Mouse (Mus musculus) heart, embryonic 16.5 days (tissue): ENCODE measurements at regions not wholly inside any gene's neighbourhood (a gene's known extent, or its start where the extent isn't known, plus 50 kb on each side); places are given as distances from the start of the nearest gene placed in this dataset.

Source experiments
- ATAC-seq: fragments of 200-750 bp; cut with Nextera tagmentation; replicated peaks from 2 replicates; pipeline ENCODE4 v1.8.0; 2017; ENCODE audit warnings: moderate number of reproducible peaks; ENCODE audit not compliant: insufficient read depth, low FRiP score; ENCODE audit errors: extremely low read depth
- H3K27ac ChIP-seq: fragments of 300-500 bp; sonication (generic); 2 replicates; pipeline ENCODE4 v1.5.1; 2014; ENCODE audit warnings: mild to moderate bottlenecking, low read length, control low read depth, moderate library complexity
- H3K27me3 ChIP-seq: fragments of 300-500 bp; sonication (generic); 2 replicates; pipeline ENCODE4 v1.6.1; 2014; ENCODE audit warnings: low read length, mixed read lengths; ENCODE audit not compliant: control insufficient read depth, insufficient read depth
- H3K36me3 ChIP-seq: fragments of 300-500 bp; sonication (generic); 2 replicates; pipeline ENCODE4 v1.6.1; 2014; ENCODE audit not compliant: control insufficient read depth, insufficient read depth
- H3K4me1 ChIP-seq: fragments of 300-500 bp; sonication (generic); 2 replicates; pipeline ENCODE4 v1.6.1; 2014; ENCODE audit warnings: low read length, mixed read lengths; ENCODE audit not compliant: control insufficient read depth, insufficient read depth
- H3K4me2 ChIP-seq: fragments of 300-500 bp; sonication (generic); 2 replicates; pipeline ENCODE4 v1.6.1; 2014; ENCODE audit warnings: low read depth, mild to moderate bottlenecking, control low read depth, low read length
- H3K4me3 ChIP-seq: fragments of 300-500 bp; sonication (generic); 2 replicates; pipeline ENCODE4 v1.5.1; 2014; ENCODE audit warnings: mild to moderate bottlenecking, control low read depth, low read length
- H3K9ac ChIP-seq: fragments of 300-500 bp; sonication (generic); 2 replicates; pipeline ENCODE4 v1.6.1; 2014; ENCODE audit warnings: low read length, control low read depth
- H3K9me3 ChIP-seq: fragments of 300-500 bp; sonication (generic); replicated peaks from 2 replicates; pipeline ENCODE4 v1.6.1; 2016; ENCODE audit warnings: low read length; ENCODE audit not compliant: control insufficient read depth
- WGBS: fragments of 180-500 bp; shearing (Covaris S2); extraction: QIAGEN DNeasy Blood & Tissue Kit; methylation state at CpG from one replicate; pipeline ENCODE4 v1.1.7; 2014; 5-methylcytosine and 5-hydroxymethylcytosine counted together

GRCm38 (mm10) chr15:38569011-38569640, 1143.8 kb downstream of the 4930447A16Rik start:
- Histone ChIP-seq H3K27me3 (no peaks in the 10 kb centered on the region), H3K36me3 (no peaks in the 10 kb centered on the region), H3K27ac (no peak overlapping the region), H3K9me3 (no peaks in the 10 kb centered on the region), H3K9ac (no peak overlapping the region), H3K4me2 (no peak overlapping the region), H3K4me1 (peaks cover 28% of the 10 kb centered on the region), H3K4me3 (no peak overlapping the region)
- ATAC-seq, result no peak
- 75% methylated on average over 10 of the region's 10 CpGs for WGBS

GRCm38 (mm10) chr15:38570144-38570543, 1144.8 kb downstream of the 4930447A16Rik start:
- Histone ChIP-seq H3K4me1 (peaks cover 28% of the 10 kb centered on the region), H3K9ac (no peak overlapping the region), H3K4me3 (no peak overlapping the region), H3K27me3 (no peaks in the 10 kb centered on the region), H3K9me3 (no peaks in the 10 kb centered on the region), H3K36me3 (no peaks in the 10 kb centered on the region), H3K4me2 (no peak overlapping the region), H3K27ac (no peak overlapping the region)
- no peak for ATAC-seq
- 80% methylated on average over 8 of the region's 8 CpGs for WGBS

- Histone ChIP-seq H3K4me1 (peaks cover 28% of the 10 kb centered on the region), H3K27ac (no peak overlapping the region), H3K27me3 (no peaks in the 10 kb centered on the region), H3K9ac (no peak overlapping the region), H3K4me3 (no peak overlapping the region), H3K36me3 (no peaks in the 10 kb centered on the region), H3K4me2 (no peak overlapping the region), H3K9me3 (no peaks in the 10 kb centered on the region)
- ATAC-seq, result no peak
- WGBS, result 47% methylated on average over 8 of the region's 8 CpGs
These were observed 1145.4 kb downstream of the 4930447A16Rik start for GRCm38 (mm10) chr15:38570735-38571134.

- Histone ChIP-seq H3K9ac (no peak overlapping the region), H3K36me3 (no peaks in the 10 kb centered on the region), H3K4me3 (no peak overlapping the region), H3K4me2 (no peak overlapping the region), H3K4me1 (peaks cover 21% of the 10 kb centered on the region), H3K27me3 (no peaks in the 10 kb centered on the region), H3K9me3 (no peaks in the 10 kb centered on the region), H3K27ac (no peak overlapping the region)
- whole genome bisulfite sequencing, result 69% methylated on average over 4 of the region's 4 CpGs
- no peak for ATAC-seq
These were observed 1147.3 kb downstream of the 4930447A16Rik start for GRCm38 (mm10) chr15:38572652-38573051.

- WGBS, result 77% methylated on average over 8 of the region's 8 CpGs
- no peak for ATAC-seq
- no peak overlapping the region for H3K4me3 ChIP-seq
These were observed 1149.1 kb downstream of the 4930447A16Rik start for GRCm38 (mm10) chr15:38574447-38574846.

GRCm38 (mm10) chr15:38575254-38575653, 1149.9 kb downstream of the 4930447A16Rik start:
- Histone ChIP-seq H3K4me3 (no peak overlapping the region), H3K4me2 (no peak overlapping the region), H3K27ac (no peak overlapping the region), H3K27me3 (no peaks in the 10 kb centered on the region), H3K9me3 (no peaks in the 10 kb centered on the region), H3K4me1 (peaks cover 7% of the 10 kb centered on the region), H3K9ac (no peak overlapping the region), H3K36me3 (no peaks in the 10 kb centered on the region)
- 84% methylated on average over 4 of the region's 4 CpGs for WGBS
- no peak for ATAC-seq

More at GRCm38 (mm10) chr15:38574447-38574846, 1149.1 kb downstream of the 4930447A16Rik start:
- H3K4me2 ChIP-seq, result no peak overlapping the region
- no peak overlapping the region for H3K9ac ChIP-seq
- no peaks in the 10 kb centered on the region for H3K9me3 ChIP-seq
- H3K36me3 ChIP-seq, result no peaks in the 10 kb centered on the region
- H3K27me3 ChIP-seq, result no peaks in the 10 kb centered on the region
- no peak overlapping the region for H3K27ac ChIP-seq
- peaks cover 7% of the 10 kb centered on the region for H3K4me1 ChIP-seq

- H3K27me3 ChIP-seq, result no peaks in the 10 kb centered on the region
- no peaks in the 10 kb centered on the region for H3K36me3 ChIP-seq
- WGBS, result 91% methylated on average over 4 of the region's 4 CpGs
- H3K4me1 ChIP-seq, result no peaks in the 10 kb centered on the region
- no peak overlapping the region for H3K27ac ChIP-seq
- no peak overlapping the region for H3K4me2 ChIP-seq
- ATAC-seq, result no peak
- H3K9me3 ChIP-seq, result no peaks in the 10 kb centered on the region
- no peak overlapping the region for H3K4me3 ChIP-seq
- H3K9ac ChIP-seq, result no peak overlapping the region
These were observed 1152.3 kb downstream of the 4930447A16Rik start for GRCm38 (mm10) chr15:38577691-38578090.

GRCm38 (mm10) chr15:38579481-38579880, 1154.1 kb downstream of the 4930447A16Rik start:
- no peak overlapping the region for H3K4me2 ChIP-seq
- no peak overlapping the region for H3K9ac ChIP-seq
- no peaks in the 10 kb centered on the region for H3K9me3 ChIP-seq
- no peaks in the 10 kb centered on the region for H3K4me1 ChIP-seq
- WGBS, result 82% methylated on average over 4 of the region's 4 CpGs
- H3K36me3 ChIP-seq, result no peaks in the 10 kb centered on the region
- no peaks in the 10 kb centered on the region for H3K27me3 ChIP-seq
- ATAC-seq, result no peak
- no peak overlapping the region for H3K4me3 ChIP-seq
- H3K27ac ChIP-seq, result no peak overlapping the region

- H3K9me3 ChIP-seq, result no peaks in the 10 kb centered on the region
- peaks cover 5% of the 10 kb centered on the region; the same call in 1 of the 2 replicates for H3K4me1 ChIP-seq
- no peak for ATAC-seq
- no peak overlapping the region for H3K9ac ChIP-seq
- no peaks in the 10 kb centered on the region for H3K27me3 ChIP-seq
- WGBS, result 72% methylated on average over 5 of the region's 5 CpGs
- H3K27ac ChIP-seq, result no peak overlapping the region
- no peaks in the 10 kb centered on the region for H3K36me3 ChIP-seq
- H3K4me2 ChIP-seq, result no peak overlapping the region
- no peak overlapping the region for H3K4me3 ChIP-seq
These were observed 1158.1 kb downstream of the 4930447A16Rik start for GRCm38 (mm10) chr15:38583500-38583899.
